7 mouse cellular contexts compared by ENCODE assay signal in the genomic region with DNA sequence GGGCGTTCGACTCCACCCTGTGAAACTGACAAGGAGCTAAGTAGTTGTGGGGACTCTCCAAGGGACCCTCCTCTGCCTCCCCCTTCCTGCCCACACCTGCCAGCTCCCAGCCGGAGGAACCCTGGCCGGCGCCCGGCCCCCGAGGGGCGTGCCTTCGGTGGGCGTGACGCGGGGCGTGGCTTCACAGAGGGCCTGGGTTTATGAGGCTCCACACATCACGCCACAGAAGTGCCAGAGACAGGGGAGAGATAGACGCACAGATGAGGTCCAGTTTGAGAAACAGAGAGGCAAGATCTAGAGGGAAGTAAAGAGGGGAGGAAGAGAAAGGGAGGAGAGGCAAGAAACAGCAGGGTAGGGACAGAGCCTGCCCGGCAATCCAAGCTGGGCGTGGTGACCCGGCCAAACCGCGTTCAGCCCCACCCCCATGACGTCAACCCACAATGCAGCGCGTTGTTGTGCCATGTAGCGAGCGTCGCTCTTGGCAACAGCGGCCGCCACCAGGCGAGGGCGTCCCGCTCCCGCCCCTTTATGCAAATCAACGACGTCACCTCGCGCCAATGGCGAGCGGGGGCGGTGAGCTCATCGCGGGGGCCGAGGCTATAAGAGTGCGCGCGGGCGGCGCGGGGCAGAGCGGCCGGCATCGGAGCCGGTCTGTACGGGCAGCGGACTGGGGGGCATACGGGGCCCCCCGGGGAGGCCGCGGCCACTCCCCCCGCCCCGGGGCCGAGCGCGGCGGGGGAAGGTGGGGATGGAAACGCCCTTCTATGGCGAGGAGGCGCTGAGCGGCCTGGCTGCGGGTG. TPM values are rescaled to one million over a fixed set of nuclear protein-coding genes. Genes with fewer than 3 reads are reported as not detected.
DNase-seq lines count a peak whose midpoint lies in the region; ATAC-seq lines count a peak whose summit lies in the region.

Gene Jund, plus strand, starts transcription at position 640 of the 800 bp plus-strand sequence.

- peak within 1 kb of the TSS; percentile 97 for H3K9ac ChIP-seq in intestine, embryonic 15.5 days

- WGBS in intestine, embryonic 15.5 days, result under 1% methylated on average over 68 of the region's 69 CpGs
- WGBS in midbrain, embryonic 10.5 days, result under 1% methylated on average over 68 of the region's 69 CpGs

- peaks cover 45% of the 10 kb centered on the region for H3K4me1 ChIP-seq in intestine, embryonic 15.5 days (replicated peaks)
- peaks cover 56% of the 10 kb centered on the region for H3K4me1 ChIP-seq in midbrain, embryonic 10.5 days

- H3K4me3 ChIP-seq in intestine, embryonic 15.5 days (replicated peaks), result peak within 1 kb of the TSS; percentile 86
- peak within 1 kb of the TSS; percentile 98 for H3K4me3 ChIP-seq in midbrain, embryonic 10.5 days

- H3K27me3 ChIP-seq in intestine, embryonic 15.5 days (replicated peaks), result no peaks in the 10 kb centered on the region
- peaks cover 28% of the 10 kb centered on the region for H3K27me3 ChIP-seq in midbrain, embryonic 10.5 days (ENCODE audit: low read depth, poor library complexity, severe bottlenecking)

- H3K36me3 ChIP-seq in intestine, embryonic 15.5 days, result 0 out of 2 replicates have a peak, but pooled peaks cover 7% of the 10 kb centered on the region
- peaks cover 18% of the 10 kb centered on the region for H3K36me3 ChIP-seq in midbrain, embryonic 10.5 days

- H3K4me2 ChIP-seq in intestine, embryonic 15.5 days (replicated peaks), result peak within 1 kb of the TSS; percentile 70

- no peaks in the 10 kb centered on the region for H3K9me3 ChIP-seq in intestine, embryonic 15.5 days
- no peaks in the 10 kb centered on the region for H3K9me3 ChIP-seq in midbrain, embryonic 10.5 days (replicated peaks)

- intact Hi-C loops in gastrocnemius, postnatal 36 days (cut with DNase I), result no loop called here
- intact Hi-C loops in left cerebral cortex, postnatal 25 days (cut with DNase I), result loop anchor here (1.0 to 2.0 kb wide), 2 partner anchors 56 to 88 kb away; partner anchors contain the start of gene Rab3a

- H3K27ac ChIP-seq in intestine, embryonic 15.5 days, result peak within 1 kb of the TSS; percentile 98
- peak within 1 kb of the TSS; percentile 99 for H3K27ac ChIP-seq in midbrain, embryonic 10.5 days (replicated peaks)

- ATAC-seq in intestine, embryonic 15.5 days, result peak; percentile 86

- peak; percentile 99 to 100 for DNase-seq in adrenal gland, adult 18-20 months (ENCODE audit: low spot score in 2 of 2)
- peak; percentile 100 for DNase-seq in embryo, embryonic 11 days
- peak; percentile 98 to 99 for DNase-seq in gastrocnemius, postnatal 36 days
- peak; percentile 99 for DNase-seq in left cerebral cortex, postnatal 25 days (ENCODE audit: low spot score in 2 of 2)
- peak; percentile 99 for DNase-seq in midbrain, embryonic 10.5 days (ENCODE audit: low spot score)
- peak; percentile 99 for DNase-seq in right cerebral cortex, postnatal 4 days

RNA-seq across cellular contexts. Expression of gene Jund, which starts in this region (rescaled TPM):
- 100 to 1,000 TPM; 228 to 252 TPM for total RNA-seq in adrenal gland, adult 18-20 months (2021)
- 10 to 100 TPM; 60.6 to 77.9 TPM for total RNA-seq in gastrocnemius, postnatal 36 days (2021)
- polyA plus RNA-seq in intestine, embryonic 15.5 days (2015; fragmentation: Nextera tagmentation; extraction: Ambion mirVana), result 83.7 and 88.8 TPM in 2 replicates
- 100 to 1,000 TPM; 209 to 225 TPM for total RNA-seq in left cerebral cortex, postnatal 25 days (2021)
- 62.5 and 78.6 TPM in 2 replicates for polyA plus RNA-seq in midbrain, embryonic 10.5 days (2016; fragmentation: Nextera tagmentation; extraction: Ambion mirVana)

Comparison
In these comparisons a context has a peak if more than half of its experiments do, and no peak if none do; other contexts are left out.
1. Peak in every context shown above with its lines: DNase-seq, ATAC-seq, H3K4me3 ChIP-seq and H3K27ac ChIP-seq.